Mouse (Mus musculus): ENCODE measurements around the gene Dock8.

DNA sequence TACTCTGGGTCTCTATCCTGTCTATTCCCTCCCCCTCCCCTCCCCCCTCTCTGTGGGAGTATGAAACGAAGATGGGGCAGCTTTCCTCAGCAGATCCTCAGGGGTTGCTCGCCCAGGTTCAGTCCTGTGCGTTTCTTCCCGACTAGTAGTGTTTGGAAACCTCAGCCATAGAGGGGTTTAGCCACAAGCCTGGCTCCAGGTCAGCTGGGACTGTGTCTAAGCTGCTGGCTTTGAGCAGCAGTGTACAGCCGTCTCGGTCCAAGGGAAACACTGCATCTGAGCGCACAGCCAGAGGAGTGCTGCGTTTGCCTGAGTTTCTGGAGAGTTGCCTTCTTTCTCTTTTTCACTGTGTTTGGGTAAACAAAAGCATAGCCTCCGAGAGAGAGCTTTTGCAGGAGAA is 61.0 kb downstream of the Dock8 start:
- TF ChIP-seq CTCF (conservative IDR thresholded peaks at IDR 0.05 in 1 of 2, IDR thresholded peaks at IDR 0.05 in 1 of 2; ENCODE audit: low read depth in 2 of 2, low read length in 2 of 2) (no peak), CHD2 (IDR thresholded peaks at IDR 0.05; ENCODE audit: low read length) (0 out of 2 replicates have a peak, but pooled peaks have one; percentile 48)
